Mouse (Mus musculus): ENCODE data around the gene Rlf.

- no peak for TF ChIP-seq POLR2A (IDR thresholded peaks at IDR 0.05; ENCODE audit: borderline replicate concordance, low read depth, low read length)
- no peak for TF ChIP-seq CTCF (IDR thresholded peaks at IDR 0.05; ENCODE audit: low read depth, low read length)
Measured at GRCm38 (mm10) chr4:121214793-121215304, at the start of gene Rlf.

All from bone marrow macrophage, adult 2 months (primary cell).